Mouse (Mus musculus) kidney, postnatal 0 days (tissue): ENCODE measurements around the gene Lhx6. TPM values are rescaled to one million over a fixed set of nuclear protein-coding genes. Genes with fewer than 3 reads are reported as not detected.

ENCODE experiments used
- ATAC-seq: fragments of 200-750 bp; cut with Nextera tagmentation; replicated peaks from 2 replicates; pipeline ENCODE4 v1.8.0; 2017; ENCODE audit warnings: low read depth, moderate number of reproducible peaks, moderate TSS enrichment, moderate library complexity; ENCODE audit not compliant: low FRiP score
- DNase-seq: peaks from one replicate; pipeline ENCODE4 v3.0.0-alpha.2; 2016; ENCODE audit warnings: low spot score
- H3K27ac ChIP-seq: fragments of 300-500 bp; sonication (generic); 2 replicates; pipeline ENCODE4 v1.5.1; 2014; ENCODE audit warnings: mild to moderate bottlenecking
- H3K27me3 ChIP-seq: fragments of 300-500 bp; sonication (generic); 2 replicates; pipeline ENCODE4 v1.6.1; 2014; ENCODE audit warnings: low read length, mixed read lengths; ENCODE audit not compliant: insufficient read depth
- H3K36me3 ChIP-seq: fragments of 300-500 bp; sonication (generic); 2 replicates; pipeline ENCODE4 v1.6.1; 2014; ENCODE audit warnings: low read length, mixed read lengths; ENCODE audit not compliant: insufficient read depth
- H3K4me1 ChIP-seq: fragments of 300-500 bp; sonication (generic); replicated peaks from 2 replicates; pipeline ENCODE4 v1.6.1; 2014; ENCODE audit warnings: antibody characterized with exemption, low read length, mixed read lengths; ENCODE audit not compliant: insufficient read depth
- H3K4me2 ChIP-seq: fragments of 300-500 bp; sonication (generic); 2 replicates; pipeline ENCODE4 v1.6.1; 2014; ENCODE audit warnings: mild to moderate bottlenecking, low read length, moderate library complexity, mixed read lengths
- H3K4me3 ChIP-seq: fragments of 300-500 bp; sonication (generic); replicated peaks from 2 replicates; pipeline ENCODE4 v1.5.1; 2014; ENCODE audit warnings: low read depth, low read length
- H3K9ac ChIP-seq: fragments of 300-500 bp; sonication (generic); 2 replicates; pipeline ENCODE4 v1.6.1; 2014; ENCODE audit warnings: low read depth, low read length
- H3K9me3 ChIP-seq: fragments of 300-500 bp; sonication (generic); replicated peaks from 2 replicates; pipeline ENCODE4 v1.6.1; 2016; ENCODE audit warnings: low read length, inconsistent platforms, mixed read lengths
- CTCF ChIP-seq: IDR thresholded peaks from 2 replicates; pipeline ENCODE4 v1.5.1; 2016; ENCODE audit warnings: antibody characterized with exemption, low read depth, mild to moderate bottlenecking, moderate library complexity
- WGBS: fragments of 180-500 bp; shearing (Covaris S2); extraction: QIAGEN DNeasy Blood & Tissue Kit; methylation state at CpG from one replicate; pipeline ENCODE4 v1.1.7; 2014; 5-methylcytosine and 5-hydroxymethylcytosine counted together
- polyA plus RNA-seq: library from polyadenylated mRNA; unstranded; fragments of >200 nt; fragmentation: Nextera tagmentation; extraction: Ambion mirVana; gene quantifications from 2 replicates; pipeline ENCODE4 v1.2.1, GENCODE M21; 2015

Lhx6 gene
- polyA plus RNA-seq, 1 experiment from 2014 or later: 1.7 TPM

DNA sequence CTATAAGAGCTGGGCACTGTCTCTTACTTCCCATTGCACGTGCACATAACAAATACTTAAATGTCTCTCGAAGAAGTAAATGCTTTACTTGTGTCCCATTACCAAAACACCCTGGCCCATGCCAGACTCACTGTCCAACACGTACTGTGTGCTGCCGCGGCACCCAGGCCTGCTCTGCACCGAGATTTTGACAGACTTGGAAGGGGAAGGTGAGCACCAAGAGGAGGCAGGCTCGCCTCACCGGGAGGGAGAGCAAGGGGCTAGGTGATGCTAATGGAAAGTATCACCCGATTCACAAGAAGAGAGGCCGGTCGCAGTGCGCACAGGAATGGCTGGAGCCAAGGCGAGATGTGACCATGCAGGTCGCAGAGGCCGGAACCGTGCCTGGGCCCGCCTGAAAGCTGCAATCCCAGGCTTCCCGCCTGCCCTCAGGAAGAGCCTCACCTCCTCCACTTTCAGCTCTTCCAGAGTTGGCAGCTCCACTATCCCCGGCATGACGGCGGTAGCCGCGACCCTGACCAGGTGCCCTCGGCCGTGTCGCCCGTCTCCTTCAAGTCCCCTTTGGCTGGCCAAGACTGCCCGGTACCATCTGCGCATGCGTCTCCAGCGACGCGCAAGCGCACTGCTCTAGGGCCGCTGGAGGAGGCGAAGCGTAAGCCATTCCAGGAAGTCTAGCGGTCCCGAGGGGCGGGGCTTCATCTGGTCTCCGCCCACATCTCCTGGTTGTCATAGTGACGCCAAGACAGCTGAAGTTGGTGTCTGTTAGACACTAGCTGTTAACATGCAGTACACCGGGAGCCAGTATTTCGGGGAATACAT is 56.3 kb downstream of the Lhx6 start, which contains the start of the genes Ndufa8 and Morn5:
Gene Ndufa8, minus strand, starts transcription at position 659 of the 819 bp plus-strand sequence.
Gene Morn5, plus strand, starts transcription at position 711 of the 819 bp plus-strand sequence.
- DNase-seq (peak; percentile 97), ATAC-seq (peak; percentile 98)
- WGBS: under 1% methylated on average over 44 of the region's 44 CpGs
- TF ChIP-seq CTCF: no peak
- Histone ChIP-seq H3K9me3 (no peaks in the 10 kb centered on the region), H3K4me2 (peak within 1 kb of the TSS; percentile 79), H3K9ac (peak within 1 kb of the TSS; percentile 83), H3K4me1 (peaks cover 4% of the 10 kb centered on the region; the same call in 1 of the 2 replicates), H3K27ac (peak within 1 kb of the TSS; percentile 58), H3K4me3 (peak within 1 kb of the TSS; percentile 68), H3K27me3 (no peaks in the 10 kb centered on the region), H3K36me3 (no peaks in the 10 kb centered on the region)

DNA sequence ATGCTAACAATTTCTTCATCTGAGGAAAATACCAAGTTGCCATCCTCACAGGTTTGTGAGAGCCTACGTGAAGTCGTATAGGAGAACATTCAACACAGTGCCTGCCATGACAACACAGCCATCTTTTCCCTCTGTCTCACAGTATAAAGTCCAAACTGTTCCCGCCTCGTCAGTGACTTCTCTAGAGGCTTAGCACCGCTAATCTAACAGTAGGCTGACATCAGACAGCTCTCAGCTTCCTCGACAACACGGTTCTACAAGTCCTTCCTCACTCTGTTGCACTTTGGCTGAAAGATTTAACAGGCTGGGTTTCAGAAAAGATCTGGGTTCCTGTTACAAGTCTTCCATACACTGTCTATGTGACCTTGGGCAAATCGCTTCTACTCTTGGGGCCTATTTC is 57.0 kb downstream of the Lhx6 start:
- Histone ChIP-seq H3K4me2 (peak overlapping the region; percentile 79), H3K4me3 (peak overlapping the region; percentile 68), H3K27ac (peak overlapping the region; percentile 58; the same call in 1 of the 2 replicates), H3K27me3 (no peaks in the 10 kb centered on the region), H3K9ac (peak overlapping the region; percentile 83), H3K9me3 (no peaks in the 10 kb centered on the region), H3K4me1 (peaks cover 4% of the 10 kb centered on the region; the same call in 1 of the 2 replicates), H3K36me3 (no peaks in the 10 kb centered on the region)
- DNase-seq: no peak
- no peak for ATAC-seq
- WGBS: 53% methylated on average over 8 of the region's 8 CpGs
- TF ChIP-seq CTCF: no peak

DNA sequence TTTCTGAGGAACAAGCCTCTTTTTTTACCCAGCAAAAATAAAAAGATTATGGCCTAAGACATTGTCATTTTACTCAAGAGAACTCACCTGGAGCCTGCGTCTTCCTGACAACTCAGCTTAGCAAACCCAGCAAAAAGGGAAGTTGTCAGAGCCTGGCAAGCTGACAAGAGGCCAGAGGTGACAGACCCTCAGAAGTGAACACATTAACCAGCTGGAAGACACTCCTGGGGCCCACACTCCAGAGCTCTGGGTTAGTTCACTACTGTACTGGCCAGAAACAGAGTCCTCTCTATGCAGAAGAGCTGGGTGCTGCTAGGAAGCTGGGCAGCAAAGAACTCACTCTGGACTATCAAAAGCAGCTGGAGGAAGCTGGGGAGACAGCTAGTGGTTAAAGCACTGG is 64.3 kb downstream of the Lhx6 start:
- Histone ChIP-seq H3K36me3 (peaks cover 25% of the 10 kb centered on the region), H3K27ac (no peak overlapping the region), H3K9me3 (no peaks in the 10 kb centered on the region), H3K4me1 (no peaks in the 10 kb centered on the region), H3K4me2 (no peak overlapping the region), H3K27me3 (no peaks in the 10 kb centered on the region), H3K9ac (no peak overlapping the region), H3K4me3 (no peak overlapping the region)
- TF ChIP-seq CTCF: no peak
- DNase-seq (no peak), ATAC-seq (no peak)
- WGBS: 59% methylated on average over 1 of the region's 1 CpGs

DNA sequence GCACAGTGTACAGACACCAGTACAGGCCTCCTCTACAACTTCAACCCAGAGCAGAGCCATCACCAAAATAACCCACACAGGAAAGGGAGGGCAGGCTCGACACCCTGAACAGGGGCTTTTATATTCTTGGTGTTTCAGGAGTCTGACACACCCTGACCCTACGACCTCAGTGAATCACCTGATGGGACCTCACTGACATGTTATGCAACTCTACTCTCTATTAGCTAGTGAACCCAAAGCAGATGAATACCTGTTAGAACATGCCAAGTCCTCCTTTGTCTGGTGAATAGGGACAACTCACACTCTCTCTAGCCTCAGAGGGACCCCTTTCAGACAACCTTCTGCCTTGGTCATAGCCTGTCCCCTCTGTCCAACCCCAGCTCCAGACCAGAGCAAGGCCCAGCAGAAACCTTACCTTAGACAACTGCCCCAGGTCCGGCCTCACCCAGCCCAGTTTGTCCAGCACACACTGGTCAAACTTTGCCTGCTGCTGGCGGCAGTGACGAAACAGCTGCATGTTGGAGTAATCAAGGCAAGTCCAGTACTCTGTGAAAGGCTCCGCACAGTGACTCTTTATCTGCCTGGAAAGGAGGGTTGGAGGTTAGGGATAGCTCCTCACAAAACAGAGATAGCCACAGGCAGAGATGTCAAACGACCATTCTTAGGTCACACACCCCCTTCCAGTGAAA is 65.8 kb downstream of the Lhx6 start:
- peaks cover 26% of the 10 kb centered on the region for H3K36me3 ChIP-seq
- DNase-seq: no peak
- no peak for ATAC-seq
- WGBS: 77% methylated on average over 7 of the region's 7 CpGs
- no peaks in the 10 kb centered on the region for H3K9me3 ChIP-seq
- H3K9ac ChIP-seq: no peak overlapping the region; the same call in 1 of the 2 replicates
- H3K4me1 ChIP-seq: 0 out of 2 replicates have a peak, but pooled peaks cover 6% of the 10 kb centered on the region
- H3K27me3 ChIP-seq: no peaks in the 10 kb centered on the region
- no peak overlapping the region for H3K4me3 ChIP-seq
- no peak for TF ChIP-seq CTCF
- no peak overlapping the region for H3K27ac ChIP-seq
- H3K4me2 ChIP-seq: no peak overlapping the region

DNA sequence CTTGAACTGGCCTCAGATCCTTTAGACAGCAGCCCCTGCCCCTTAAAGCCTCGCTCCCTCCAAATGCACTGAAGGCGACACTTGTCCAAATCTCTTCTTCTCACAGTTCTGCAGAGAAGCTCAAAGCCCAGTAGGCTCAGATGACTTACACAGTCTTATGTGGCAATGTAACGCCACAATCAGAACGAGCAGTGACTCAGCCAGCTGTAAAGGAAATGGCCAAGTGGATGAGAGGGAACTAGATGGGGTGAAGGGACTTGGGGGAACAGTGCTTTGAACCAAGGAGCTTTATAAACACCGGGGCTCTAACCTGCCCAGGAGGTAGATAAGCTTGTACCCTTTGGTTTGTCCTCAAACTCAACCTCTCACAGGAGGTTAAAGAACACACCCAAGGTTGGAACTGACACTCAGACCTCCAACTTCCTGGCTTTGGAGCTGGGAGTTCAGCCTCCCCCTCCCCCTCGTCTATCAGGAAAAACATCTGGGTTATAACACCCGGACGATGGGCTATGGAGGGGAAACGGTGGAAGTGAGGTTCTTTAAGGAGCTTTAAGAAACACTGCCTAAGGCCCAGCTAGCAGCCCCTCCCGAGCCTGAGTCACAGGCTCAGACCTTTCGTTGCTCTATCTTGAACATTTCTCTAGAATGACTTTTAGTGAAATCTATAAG is 69.7 kb downstream of the Lhx6 start:
- 42% methylated on average over 11 of the region's 11 CpGs for WGBS
- Histone ChIP-seq H3K4me3 (no peak overlapping the region), H3K36me3 (peaks cover 26% of the 10 kb centered on the region), H3K4me1 (0 out of 2 replicates have a peak, but pooled peaks cover 6% of the 10 kb centered on the region), H3K27me3 (no peaks in the 10 kb centered on the region), H3K4me2 (no peak overlapping the region), H3K9ac (no peak overlapping the region), H3K27ac (peak overlapping the region; percentile 73; the same call in 1 of the 2 replicates), H3K9me3 (no peaks in the 10 kb centered on the region)
- DNase-seq (peak; percentile 79), ATAC-seq (no peak)
- no peak for TF ChIP-seq CTCF

DNA sequence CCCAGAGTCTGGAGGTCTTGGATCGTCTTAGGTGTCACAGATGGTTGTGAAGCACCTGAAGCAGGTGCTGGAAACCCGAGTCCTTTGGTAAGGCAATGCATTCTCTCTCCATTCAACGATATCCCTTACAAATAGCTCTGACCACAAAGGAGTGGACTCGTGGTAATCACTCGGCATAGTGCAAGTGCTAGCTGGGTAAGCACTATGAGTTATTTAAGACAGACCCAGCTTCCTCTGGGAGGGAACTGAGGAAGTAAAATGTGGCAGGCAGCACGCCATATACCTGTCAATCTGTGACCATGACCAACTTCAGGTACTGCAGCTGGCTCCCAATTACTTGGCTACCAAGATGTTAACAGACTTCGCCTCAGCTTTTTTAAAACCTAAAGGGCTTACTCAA is 70.3 kb downstream of the Lhx6 start:
- WGBS: 77% methylated on average over 7 of the region's 7 CpGs
- no peak overlapping the region for H3K9ac ChIP-seq
- H3K27ac ChIP-seq: no peak overlapping the region

More for the DNA sequence above, 70.3 kb downstream of the Lhx6 start:
- TF ChIP-seq CTCF: no peak
- no peak for ATAC-seq
- H3K4me1 ChIP-seq: 0 out of 2 replicates have a peak, but pooled peaks cover 6% of the 10 kb centered on the region
- H3K4me3 ChIP-seq: no peak overlapping the region
- no peaks in the 10 kb centered on the region for H3K27me3 ChIP-seq
- H3K36me3 ChIP-seq: peaks cover 21% of the 10 kb centered on the region
- no peak overlapping the region for H3K4me2 ChIP-seq
- no peaks in the 10 kb centered on the region for H3K9me3 ChIP-seq
- no peak for DNase-seq
